Mouse (Mus musculus): ENCODE measurements around the gene Olfr1378. TPM values are rescaled to one million over a fixed set of nuclear protein-coding genes. Genes with fewer than 3 reads are reported as not detected.

Olfr1378 gene
- polyA plus RNA-seq, 1 experiment: not detected

- no peak for DNase-seq (ENCODE audit: low read depth)
- no peak for TF ChIP-seq CTCF (IDR thresholded peaks at IDR 0.05; ENCODE audit: borderline replicate concordance, extremely low read depth, insufficient read depth, insufficient read length)
- no peak for TF ChIP-seq POLR2A (IDR thresholded peaks at IDR 0.05; ENCODE audit: borderline replicate concordance, extremely low read depth, insufficient read depth, insufficient read length, poor library complexity, severe bottlenecking)
Measured at GRCm38 (mm10) chr11:50964886-50965285, 1.4 kb upstream of the Olfr1378 start.

GRCm38 (mm10) chr11:50977216-50977615 lies 10.9 kb downstream of the Olfr1378 start:
- DNase-seq (ENCODE audit: low read depth): peak; percentile 8

GRCm38 (mm10) chr11:50981667-50982066 lies 15.3 kb downstream of the Olfr1378 start, which contains the start of gene Olfr1377:
Gene Olfr1377, plus strand, starts transcription at chr11:50981967.
- no peak for DNase-seq (ENCODE audit: low read depth)
- TF ChIP-seq CTCF (IDR thresholded peaks at IDR 0.05; ENCODE audit: borderline replicate concordance, extremely low read depth, insufficient read depth, insufficient read length) (no peak), POLR2A (IDR thresholded peaks at IDR 0.05; ENCODE audit: borderline replicate concordance, extremely low read depth, insufficient read depth, insufficient read length, poor library complexity, severe bottlenecking) (no peak)

More at GRCm38 (mm10) chr11:50977216-50977615, 10.9 kb downstream of the Olfr1378 start:
- TF ChIP-seq POLR2A (IDR thresholded peaks at IDR 0.05; ENCODE audit: borderline replicate concordance, extremely low read depth, insufficient read depth, insufficient read length, poor library complexity, severe bottlenecking): no peak
- TF ChIP-seq CTCF (IDR thresholded peaks at IDR 0.05; ENCODE audit: borderline replicate concordance, extremely low read depth, insufficient read depth, insufficient read length): peak; percentile 23; the same call in 1 of the 2 replicates

- no peak for DNase-seq (ENCODE audit: low read depth)
- no peak for TF ChIP-seq CTCF (IDR thresholded peaks at IDR 0.05; ENCODE audit: borderline replicate concordance, extremely low read depth, insufficient read depth, insufficient read length)
- no peak for TF ChIP-seq POLR2A (IDR thresholded peaks at IDR 0.05; ENCODE audit: borderline replicate concordance, extremely low read depth, insufficient read depth, insufficient read length, poor library complexity, severe bottlenecking)
Measured at GRCm38 (mm10) chr11:51003296-51003695, 37.0 kb downstream of the Olfr1378 start, which contains the start of gene Olfr51. Gene Olfr51, plus strand, starts transcription at chr11:51003596.

GRCm38 (mm10) chr11:51011821-51012220 lies 45.5 kb downstream of the Olfr1378 start:
- no peak for TF ChIP-seq POLR2A (IDR thresholded peaks at IDR 0.05; ENCODE audit: borderline replicate concordance, extremely low read depth, insufficient read depth, insufficient read length, poor library complexity, severe bottlenecking)
- TF ChIP-seq CTCF (IDR thresholded peaks at IDR 0.05; ENCODE audit: borderline replicate concordance, extremely low read depth, insufficient read depth, insufficient read length): no peak
- peak; percentile 7 for DNase-seq (ENCODE audit: low read depth)

GRCm38 (mm10) chr11:51013936-51014335 lies 47.6 kb downstream of the Olfr1378 start, which contains the start of gene Olfr54:
Gene Olfr54, plus strand, starts transcription at chr11:51014236.
- TF ChIP-seq CTCF (IDR thresholded peaks at IDR 0.05; ENCODE audit: borderline replicate concordance, extremely low read depth, insufficient read depth, insufficient read length) (no peak), POLR2A (IDR thresholded peaks at IDR 0.05; ENCODE audit: borderline replicate concordance, extremely low read depth, insufficient read depth, insufficient read length, poor library complexity, severe bottlenecking) (no peak)
- DNase-seq (ENCODE audit: low read depth): no peak

GRCm38 (mm10) chr11:51016341-51016740 lies 50.0 kb downstream of the Olfr1378 start:
- TF ChIP-seq POLR2A (IDR thresholded peaks at IDR 0.05; ENCODE audit: borderline replicate concordance, extremely low read depth, insufficient read depth, insufficient read length, poor library complexity, severe bottlenecking) (no peak), CTCF (IDR thresholded peaks at IDR 0.05; ENCODE audit: borderline replicate concordance, extremely low read depth, insufficient read depth, insufficient read length) (no peak)
- DNase-seq (ENCODE audit: low read depth): no peak

Other genes starting within 250 kb of the Olfr1378 start
- 26.2 and 41.6 TPM in 2 replicates for gene Zfp354c, start 138.8 kb upstream of the Olfr1378 start, polyA plus RNA-seq (2012; rRNA removed)
- gene Zfp879, start 125.0 kb upstream of the Olfr1378 start, polyA plus RNA-seq (2012; rRNA removed): 1.1 and 1.4 TPM in 2 replicates
- 0.05 and 0.14 TPM in 2 replicates for gene Grm6, start 115.8 kb upstream of the Olfr1378 start, polyA plus RNA-seq (2012; rRNA removed)
- gene Zfp454, start 78.9 kb upstream of the Olfr1378 start, polyA plus RNA-seq (2012; rRNA removed): 11.0 and 11.1 TPM in 2 replicates
- 20.7 and 25.5 TPM in 2 replicates for gene Zfp2, start 50.4 kb upstream of the Olfr1378 start, polyA plus RNA-seq (2012; rRNA removed)
- gene Zfp354b, start 34.9 kb upstream of the Olfr1378 start, polyA plus RNA-seq (2012; rRNA removed): 2.6 and 2.7 TPM in 2 replicates
- not detected in 2 replicates for gene 4933414I15Rik, start 22.8 kb upstream of the Olfr1378 start, polyA plus RNA-seq (2012; rRNA removed)
- gene Prop1, start 12.8 kb upstream of the Olfr1378 start, polyA plus RNA-seq (2012; rRNA removed): not detected in 2 replicates
- gene Olfr1377, start 15.4 kb downstream of the Olfr1378 start, polyA plus RNA-seq (2012; rRNA removed): not detected in 2 replicates
- not detected in 2 replicates for gene Olfr51, start 37.1 kb downstream of the Olfr1378 start, polyA plus RNA-seq (2012; rRNA removed)
- gene Olfr54, start 47.7 kb downstream of the Olfr1378 start, polyA plus RNA-seq (2012; rRNA removed): not detected in 2 replicates
- not detected in 2 replicates for gene Olfr1375, start 81.6 kb downstream of the Olfr1378 start, polyA plus RNA-seq (2012; rRNA removed)
- gene Zfp354a, start 92.7 kb downstream of the Olfr1378 start, polyA plus RNA-seq (2012; rRNA removed): 11.4 and 11.6 TPM in 2 replicates